Mouse (Mus musculus): ENCODE results near the gene Gnas.

GRCm38 (mm10) chr2:174328358-174328905 is 44.3 kb downstream of the Gnas start:
- no peak for TF ChIP-seq CTCF (conservative IDR thresholded peaks at IDR 0.05; ENCODE audit: insufficient read depth, insufficient read length, low read depth, low read length)
- no peak for TF ChIP-seq POLR2A (IDR thresholded peaks at IDR 0.05; ENCODE audit: low read depth, low read length)

Data from kidney, adult 2 months (tissue).